Mouse (Mus musculus): ENCODE measurements around the gene Cd4. TPM values are rescaled to one million over a fixed set of nuclear protein-coding genes. Genes with fewer than 3 reads are reported as not detected.
A peak's percentile ranks its signal among the peaks of the same experiment; 100 is the strongest.

Gene Cd4
- polyA plus RNA-seq, 1 experiment from 2014 or later, result 0.28 TPM

DNA sequence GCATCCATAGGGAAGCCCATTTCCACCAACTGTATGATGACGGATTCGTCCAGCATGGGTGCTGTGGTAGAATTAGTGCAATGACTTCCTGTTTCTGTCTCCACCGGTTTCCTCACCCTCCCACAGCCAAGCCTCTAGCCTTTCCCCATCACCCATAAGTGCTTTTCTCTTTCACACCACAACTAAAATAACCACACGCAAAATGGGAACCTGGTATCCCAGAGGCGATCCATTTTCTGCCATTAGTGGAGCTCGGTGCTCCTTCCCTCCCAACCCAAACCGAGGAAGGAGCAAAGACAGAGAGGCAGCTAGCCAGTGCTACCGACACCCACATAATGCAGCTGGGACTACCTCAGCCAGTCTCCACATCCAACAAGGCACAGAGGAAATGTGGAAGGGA, 70.0 kb downstream of the Cd4 start:
- no peak for DNase-seq (ENCODE audit: low spot score)
- no peaks in the 10 kb centered on the region for H3K9me3 ChIP-seq (replicated peaks; ENCODE audit: low read length)
- no peak overlapping the region for H3K4me3 ChIP-seq (replicated peaks; ENCODE audit: low read depth, low read length)
- peaks cover 57% of the 10 kb centered on the region for H3K36me3 ChIP-seq (ENCODE audit: insufficient read depth, low read length)
- H3K27ac ChIP-seq, result no peak overlapping the region
- H3K4me1 ChIP-seq (replicated peaks; ENCODE audit: insufficient read depth, low read length), result peaks cover 5% of the 10 kb centered on the region; the same call in 1 of the 2 replicates
- no peak for TF ChIP-seq CTCF (IDR thresholded peaks at IDR 0.05; ENCODE audit: low read depth)
- no peaks in the 10 kb centered on the region for H3K27me3 ChIP-seq (ENCODE audit: insufficient read depth, low read length)
- no peak overlapping the region for H3K9ac ChIP-seq (ENCODE audit: low read depth, low read length)
- no peak for ATAC-seq (replicated peaks; ENCODE audit: low FRiP score, low read depth)
- H3K4me2 ChIP-seq (ENCODE audit: low read length), result no peak overlapping the region
- WGBS, result 90% methylated on average over 8 of the region's 8 CpGs

DNA sequence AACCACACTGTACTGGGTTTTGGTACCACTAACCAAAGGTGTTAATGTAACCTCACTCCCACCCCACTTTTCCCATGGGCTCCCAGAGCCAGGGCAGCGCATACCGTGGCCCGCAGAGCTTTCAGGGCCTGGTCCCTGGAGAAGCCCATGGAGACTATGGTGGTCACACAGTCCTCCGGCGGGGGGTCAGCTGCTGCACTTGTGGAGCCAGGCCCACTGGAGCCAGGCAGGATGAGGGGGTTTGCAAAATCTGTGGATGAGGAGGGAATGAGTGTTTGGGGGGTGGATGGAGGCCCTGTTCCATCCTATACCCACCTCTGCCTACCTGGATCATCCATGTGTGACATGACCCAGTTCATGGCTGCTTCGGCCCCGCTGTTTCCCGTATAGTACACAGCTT, 70.5 kb downstream of the Cd4 start:
- DNase-seq (ENCODE audit: low spot score), result no peak
- no peak for TF ChIP-seq CTCF (IDR thresholded peaks at IDR 0.05; ENCODE audit: low read depth)

DNA sequence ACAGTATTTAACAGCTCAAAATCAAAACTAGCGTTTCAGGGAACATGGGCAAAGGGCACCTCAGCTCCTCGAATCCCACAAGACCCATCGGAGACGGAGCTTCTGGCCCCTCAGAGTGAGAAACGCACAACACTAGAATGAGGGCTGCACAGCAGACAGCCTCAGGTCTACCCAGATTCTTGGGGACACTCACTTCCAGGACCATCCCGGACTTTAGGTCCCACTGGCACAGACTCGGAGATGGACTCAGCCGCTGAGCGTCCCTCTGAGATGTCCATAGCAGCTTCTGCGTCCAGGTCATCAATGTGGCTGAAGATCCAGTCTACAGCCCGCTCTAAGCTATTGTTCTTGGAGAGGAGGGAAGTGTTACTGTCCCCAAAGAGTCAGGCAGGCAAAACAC, 70.9 kb downstream of the Cd4 start:
- Histone ChIP-seq H3K9me3 (replicated peaks; ENCODE audit: low read length) (no peaks in the 10 kb centered on the region), H3K27ac (no peak overlapping the region), H3K27me3 (ENCODE audit: insufficient read depth, low read length) (no peaks in the 10 kb centered on the region), H3K4me3 (replicated peaks; ENCODE audit: low read depth, low read length) (no peak overlapping the region), H3K4me2 (ENCODE audit: low read length) (no peak overlapping the region), H3K4me1 (replicated peaks; ENCODE audit: insufficient read depth, low read length) (peaks cover 13% of the 10 kb centered on the region; the same call in 1 of the 2 replicates), H3K9ac (ENCODE audit: low read depth, low read length) (no peak overlapping the region), H3K36me3 (ENCODE audit: insufficient read depth, low read length) (peaks cover 49% of the 10 kb centered on the region)
- 96% methylated on average over 11 of the region's 11 CpGs for WGBS
- no peak for DNase-seq (ENCODE audit: low spot score)
- no peak for ATAC-seq (replicated peaks; ENCODE audit: low FRiP score, low read depth)
- TF ChIP-seq CTCF (IDR thresholded peaks at IDR 0.05; ENCODE audit: low read depth), result no peak

More for the DNA sequence above, 70.5 kb downstream of the Cd4 start:
- no peak for ATAC-seq (replicated peaks; ENCODE audit: low FRiP score, low read depth)
- Histone ChIP-seq H3K27ac (no peak overlapping the region), H3K4me1 (replicated peaks; ENCODE audit: insufficient read depth, low read length) (peaks cover 9% of the 10 kb centered on the region; the same call in 1 of the 2 replicates), H3K9ac (ENCODE audit: low read depth, low read length) (no peak overlapping the region), H3K27me3 (ENCODE audit: insufficient read depth, low read length) (no peaks in the 10 kb centered on the region), H3K9me3 (replicated peaks; ENCODE audit: low read length) (no peaks in the 10 kb centered on the region), H3K4me2 (ENCODE audit: low read length) (no peak overlapping the region), H3K36me3 (ENCODE audit: insufficient read depth, low read length) (peaks cover 53% of the 10 kb centered on the region), H3K4me3 (replicated peaks; ENCODE audit: low read depth, low read length) (no peak overlapping the region)
- over 99% methylated on average over 8 of the region's 8 CpGs for WGBS

DNA sequence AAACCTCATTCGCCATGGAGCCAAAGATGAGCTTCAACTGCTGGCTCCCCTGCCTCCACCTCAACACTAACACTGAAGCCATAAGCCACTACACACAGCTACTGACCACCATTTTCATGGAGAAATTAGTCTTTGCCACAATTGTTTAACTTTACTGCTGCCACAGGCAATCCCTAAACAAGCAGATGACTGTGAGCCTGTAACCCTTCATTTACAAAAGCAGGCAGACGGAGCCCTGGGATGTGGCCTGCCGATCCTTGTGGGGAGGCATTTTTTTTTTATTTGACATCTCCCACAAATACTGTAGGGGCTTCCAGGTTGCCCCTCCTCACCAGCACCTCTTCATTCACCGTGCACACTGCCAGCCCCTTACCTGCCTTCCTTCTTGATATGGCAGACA, 71.4 kb downstream of the Cd4 start:
- Histone ChIP-seq H3K4me3 (replicated peaks; ENCODE audit: low read depth, low read length) (no peak overlapping the region), H3K4me1 (replicated peaks; ENCODE audit: insufficient read depth, low read length) (peaks cover 17% of the 10 kb centered on the region; the same call in 1 of the 2 replicates), H3K36me3 (ENCODE audit: insufficient read depth, low read length) (peaks cover 49% of the 10 kb centered on the region), H3K27ac (no peak overlapping the region), H3K27me3 (ENCODE audit: insufficient read depth, low read length) (no peaks in the 10 kb centered on the region), H3K9ac (ENCODE audit: low read depth, low read length) (no peak overlapping the region), H3K9me3 (replicated peaks; ENCODE audit: low read length) (no peaks in the 10 kb centered on the region), H3K4me2 (ENCODE audit: low read length) (no peak overlapping the region)
- 90% methylated on average over 4 of the region's 4 CpGs for WGBS
- no peak for ATAC-seq (replicated peaks; ENCODE audit: low FRiP score, low read depth)
- no peak for DNase-seq (ENCODE audit: low spot score)
- no peak for TF ChIP-seq CTCF (IDR thresholded peaks at IDR 0.05; ENCODE audit: low read depth)

DNA sequence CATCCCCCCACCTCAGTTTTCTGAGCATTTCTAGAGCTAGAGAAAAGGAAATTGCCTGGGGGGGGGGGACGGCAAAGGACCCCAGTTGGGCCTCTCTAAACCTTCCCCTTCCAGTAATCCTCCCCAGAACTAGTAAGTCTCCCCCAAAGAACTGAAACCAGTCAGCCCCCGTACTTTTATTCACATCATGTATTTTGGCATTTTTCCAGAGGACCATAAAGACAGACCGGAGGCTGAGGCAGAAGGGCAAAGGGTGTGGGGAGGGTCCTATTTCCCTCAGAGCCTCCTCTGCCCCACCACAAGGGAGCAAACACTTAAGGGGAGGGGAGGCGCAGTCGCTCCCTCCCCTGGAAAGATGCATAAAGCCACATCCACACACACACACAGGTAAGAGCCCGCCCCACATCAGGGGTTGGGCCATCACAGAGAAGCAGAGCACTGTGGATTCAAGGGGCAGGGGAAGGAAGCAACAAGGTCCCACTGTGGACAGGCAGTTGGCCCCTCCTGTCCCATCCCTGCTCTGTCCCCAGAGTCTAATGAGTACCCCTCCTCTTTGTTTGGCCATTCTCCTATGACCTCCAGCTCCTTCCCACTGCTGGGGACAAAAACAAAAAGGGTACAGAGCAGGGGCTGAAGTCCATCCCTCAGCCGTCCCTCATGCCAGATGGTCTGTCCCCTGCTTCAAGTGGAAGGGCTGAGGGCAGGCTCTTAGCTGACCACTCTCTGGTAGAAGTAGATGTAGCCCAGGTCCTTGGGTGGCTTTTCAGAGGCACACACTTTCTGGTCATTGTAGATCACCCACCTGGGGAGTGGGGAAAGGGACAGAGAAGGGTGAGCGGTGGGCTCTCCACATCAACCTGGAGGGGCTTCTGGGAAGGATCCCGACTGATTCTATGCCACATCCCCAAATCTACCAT, 72.9 kb downstream of the Cd4 start:
- H3K4me2 ChIP-seq (ENCODE audit: low read length), result peak overlapping the region; percentile 62
- peaks cover 19% of the 10 kb centered on the region; the same call in 1 of the 2 replicates for H3K4me1 ChIP-seq (replicated peaks; ENCODE audit: insufficient read depth, low read length)
- no peaks in the 10 kb centered on the region for H3K27me3 ChIP-seq (ENCODE audit: insufficient read depth, low read length)
- H3K9ac ChIP-seq (ENCODE audit: low read depth, low read length), result no peak overlapping the region
- WGBS, result 61% methylated on average over 9 of the region's 9 CpGs
- no peak for ATAC-seq (replicated peaks; ENCODE audit: low FRiP score, low read depth)
- 0 out of 2 replicates have a peak overlapping the region, but pooled peaks have one; percentile 8 for H3K27ac ChIP-seq
- no peak for TF ChIP-seq CTCF (IDR thresholded peaks at IDR 0.05; ENCODE audit: low read depth)
- H3K36me3 ChIP-seq (ENCODE audit: insufficient read depth, low read length), result peaks cover 36% of the 10 kb centered on the region
- H3K4me3 ChIP-seq (replicated peaks; ENCODE audit: low read depth, low read length), result 0 out of 2 replicates have a peak overlapping the region, but pooled peaks have one; percentile 74
- DNase-seq (ENCODE audit: low spot score), result peak; percentile 66
- no peaks in the 10 kb centered on the region for H3K9me3 ChIP-seq (replicated peaks; ENCODE audit: low read length)

Other genes with a start within 250 kb of the Cd4 start
- 90.6 and 93.4 TPM in 2 replicates for gene Lpcat3, start 225.2 kb downstream of the Cd4 start, polyA plus RNA-seq (2015; fragmentation: Nextera tagmentation; extraction: Ambion mirVana)
- gene Emg1, start 176.0 kb downstream of the Cd4 start, polyA plus RNA-seq (2015; fragmentation: Nextera tagmentation; extraction: Ambion mirVana), result 166 and 183 TPM in 2 replicates
- gene Phb2, start 175.9 kb downstream of the Cd4 start, polyA plus RNA-seq (2015; fragmentation: Nextera tagmentation; extraction: Ambion mirVana), result 404 and 411 TPM in 2 replicates
- gene Ptpn6, start 149.5 kb downstream of the Cd4 start, polyA plus RNA-seq (2015; fragmentation: Nextera tagmentation; extraction: Ambion mirVana), result 13.0 and 13.6 TPM in 2 replicates
- 549 and 600 TPM in 2 replicates for gene Grcc10, start 146.8 kb downstream of the Cd4 start, polyA plus RNA-seq (2015; fragmentation: Nextera tagmentation; extraction: Ambion mirVana)
- gene Gm45234, start 132.2 kb downstream of the Cd4 start, polyA plus RNA-seq (2015; fragmentation: Nextera tagmentation; extraction: Ambion mirVana), result not detected in 2 replicates
- 13.0 and 13.7 TPM in 2 replicates for gene Atn1, start 131.7 kb downstream of the Cd4 start, polyA plus RNA-seq (2015; fragmentation: Nextera tagmentation; extraction: Ambion mirVana)
- 7.6 TPM in 2 replicates for gene Eno2, start 118.5 kb downstream of the Cd4 start, polyA plus RNA-seq (2015; fragmentation: Nextera tagmentation; extraction: Ambion mirVana)
- 0.43 and 0.59 TPM in 2 replicates for gene Lrrc23, start 108.5 kb downstream of the Cd4 start, polyA plus RNA-seq (2015; fragmentation: Nextera tagmentation; extraction: Ambion mirVana)
- 26.1 and 27.4 TPM in 2 replicates for gene Spsb2, start 79.6 kb downstream of the Cd4 start, polyA plus RNA-seq (2015; fragmentation: Nextera tagmentation; extraction: Ambion mirVana)
- 664 and 686 TPM in 2 replicates for gene Tpi1, start 73.9 kb downstream of the Cd4 start, polyA plus RNA-seq (2015; fragmentation: Nextera tagmentation; extraction: Ambion mirVana)
- 96.6 and 106 TPM in 2 replicates for gene Usp5, start 58.7 kb downstream of the Cd4 start, polyA plus RNA-seq (2015; fragmentation: Nextera tagmentation; extraction: Ambion mirVana)
- gene Cdca3, start 58.7 kb downstream of the Cd4 start, polyA plus RNA-seq (2015; fragmentation: Nextera tagmentation; extraction: Ambion mirVana), result 85.1 and 91.2 TPM in 2 replicates
- gene Gnb3, start 47.9 kb downstream of the Cd4 start, polyA plus RNA-seq (2015; fragmentation: Nextera tagmentation; extraction: Ambion mirVana), result 0.98 and 1.2 TPM in 2 replicates
- 14.7 and 14.8 TPM in 2 replicates for gene P3h3, start 30.5 kb downstream of the Cd4 start, polyA plus RNA-seq (2015; fragmentation: Nextera tagmentation; extraction: Ambion mirVana)
- 1.5 and 2.2 TPM in 2 replicates for gene Gpr162, start 24.2 kb downstream of the Cd4 start, polyA plus RNA-seq (2015; fragmentation: Nextera tagmentation; extraction: Ambion mirVana)
- gene Lag3, start 23.5 kb upstream of the Cd4 start, polyA plus RNA-seq (2015; fragmentation: Nextera tagmentation; extraction: Ambion mirVana), result 2.5 and 2.9 TPM in 2 replicates
- 359 and 399 TPM in 2 replicates for gene Ptms, start 31.9 kb upstream of the Cd4 start, polyA plus RNA-seq (2015; fragmentation: Nextera tagmentation; extraction: Ambion mirVana)
- 348 and 352 TPM in 2 replicates for gene Mlf2, start 43.2 kb upstream of the Cd4 start, polyA plus RNA-seq (2015; fragmentation: Nextera tagmentation; extraction: Ambion mirVana)
- 153 and 157 TPM in 2 replicates for gene Cops7a, start 77.3 kb upstream of the Cd4 start, polyA plus RNA-seq (2015; fragmentation: Nextera tagmentation; extraction: Ambion mirVana)
- 2.0 and 2.1 TPM in 2 replicates for gene Pianp, start 108.5 kb upstream of the Cd4 start, polyA plus RNA-seq (2015; fragmentation: Nextera tagmentation; extraction: Ambion mirVana)
- gene Zfp384, start 120.9 kb upstream of the Cd4 start, polyA plus RNA-seq (2015; fragmentation: Nextera tagmentation; extraction: Ambion mirVana), result 11.3 and 11.4 TPM in 2 replicates
- gene Ing4, start 151.5 kb upstream of the Cd4 start, polyA plus RNA-seq (2015; fragmentation: Nextera tagmentation; extraction: Ambion mirVana), result 118 and 119 TPM in 2 replicates
- 4.2 and 4.5 TPM in 2 replicates for gene Acrbp, start 161.5 kb upstream of the Cd4 start, polyA plus RNA-seq (2015; fragmentation: Nextera tagmentation; extraction: Ambion mirVana)
- gene Lpar5, start 179.7 kb upstream of the Cd4 start, polyA plus RNA-seq (2015; fragmentation: Nextera tagmentation; extraction: Ambion mirVana), result 0.29 and 0.30 TPM in 2 replicates
- gene Chd4, start 207.8 kb upstream of the Cd4 start, polyA plus RNA-seq (2015; fragmentation: Nextera tagmentation; extraction: Ambion mirVana), result 60.7 and 64.2 TPM in 2 replicates
- 41.1 and 43.2 TPM in 2 replicates for gene Nop2, start 243.7 kb upstream of the Cd4 start, polyA plus RNA-seq (2015; fragmentation: Nextera tagmentation; extraction: Ambion mirVana)